Mouse (Mus musculus) neural tube, embryonic 11.5 days (tissue): ENCODE results near the gene BC035044. TPM values are rescaled to one million over a fixed set of nuclear protein-coding genes. Genes with fewer than 3 reads are reported as not detected.
A peak's percentile ranks its signal among the peaks of the same experiment; 100 is the strongest.

Experiments
- ATAC-seq: fragments of 200-750 bp; cut with Nextera tagmentation; 2 replicates; pipeline ENCODE4 v1.8.0; 2017; ENCODE audit warnings: moderate number of reproducible peaks, mild to moderate bottlenecking, moderate TSS enrichment, moderate library complexity; ENCODE audit not compliant: insufficient read depth, low FRiP score, low TSS enrichment
- DNase-seq: peaks from one replicate; pipeline ENCODE4 v3.0.0-alpha.2; 2015; ENCODE audit warnings: low spot score
- H3K27ac ChIP-seq: fragments of 300-500 bp; sonication (generic); 2 replicates; pipeline ENCODE4 v1.5.1; 2014; ENCODE audit warnings: low read depth, mild to moderate bottlenecking, low read length
- H3K27me3 ChIP-seq: fragments of 300-500 bp; sonication (generic); 2 replicates; pipeline ENCODE4 v1.6.1; 2014; ENCODE audit warnings: mild to moderate bottlenecking, low read length, mixed read lengths; ENCODE audit not compliant: control insufficient read depth, insufficient read depth
- H3K36me3 ChIP-seq: fragments of 300-500 bp; sonication (generic); 2 replicates; pipeline ENCODE4 v1.6.1; 2014; ENCODE audit warnings: mild to moderate bottlenecking, low read length, moderate library complexity, mixed read lengths; ENCODE audit not compliant: control insufficient read depth, insufficient read depth
- H3K4me1 ChIP-seq: fragments of 300-500 bp; sonication (generic); 2 replicates; pipeline ENCODE4 v1.6.1; 2014; ENCODE audit warnings: low read length, mixed read lengths; ENCODE audit not compliant: control insufficient read depth, insufficient read depth
- H3K4me2 ChIP-seq: fragments of 300-500 bp; sonication (generic); 2 replicates; pipeline ENCODE4 v1.6.1; 2014; ENCODE audit warnings: low read depth, mild to moderate bottlenecking, moderate library complexity
- H3K4me3 ChIP-seq: fragments of 300-500 bp; sonication (generic); 2 replicates; pipeline ENCODE4 v1.5.1; 2014; ENCODE audit warnings: low read depth, low read length
- H3K9ac ChIP-seq: fragments of 300-500 bp; sonication (generic); 2 replicates; pipeline ENCODE4 v1.6.1; 2014; ENCODE audit warnings: mild to moderate bottlenecking, low read length
- H3K9me3 ChIP-seq: fragments of 300-500 bp; sonication (generic); 2 replicates; pipeline ENCODE4 v1.6.1; 2016; ENCODE audit warnings: low read length; ENCODE audit not compliant: control insufficient read depth
- WGBS: fragments of 180-500 bp; shearing (Covaris S2); extraction: QIAGEN DNeasy Blood & Tissue Kit; methylation state at CpG from one replicate; pipeline ENCODE4 v1.1.7; 2014; 5-methylcytosine and 5-hydroxymethylcytosine counted together
- polyA plus RNA-seq: library from polyadenylated mRNA; unstranded; fragments of >200 nt; fragmentation: Nextera tagmentation; extraction: Ambion mirVana; gene quantifications from 2 replicates; pipeline ENCODE4 v1.2.1, GENCODE M21; 2014

BC035044 gene
- polyA plus RNA-seq, 1 experiment from 2014 or later, result 1.3 TPM

GRCm38 (mm10) chr6:128854895-128855294 is 36.0 kb downstream of the BC035044 start:
- ATAC-seq, result no peak
- Histone ChIP-seq H3K4me2 (no peak overlapping the region), H3K4me3 (no peak overlapping the region), H3K27ac (no peak overlapping the region), H3K36me3 (no peaks in the 10 kb centered on the region), H3K9me3 (no peaks in the 10 kb centered on the region), H3K27me3 (no peaks in the 10 kb centered on the region), H3K9ac (no peak overlapping the region), H3K4me1 (no peaks in the 10 kb centered on the region)
- WGBS, result 100% methylated on average over 3 of the region's 3 CpGs
- no peak for DNase-seq

- Histone ChIP-seq H3K9me3 (no peaks in the 10 kb centered on the region), H3K36me3 (no peaks in the 10 kb centered on the region), H3K9ac (no peak overlapping the region; the same call in 1 of the 2 replicates), H3K27me3 (no peaks in the 10 kb centered on the region), H3K4me1 (no peaks in the 10 kb centered on the region), H3K4me2 (no peak overlapping the region), H3K27ac (no peak overlapping the region), H3K4me3 (no peak overlapping the region)
- DNase-seq (peak; percentile 63), ATAC-seq (peak; percentile 80)
- 44% methylated on average over 12 of the region's 12 CpGs for WGBS
Measured at GRCm38 (mm10) chr6:128854024-128854820, 36.7 kb downstream of the BC035044 start.

- WGBS, result 88% methylated on average over 3 of the region's 3 CpGs
- Histone ChIP-seq H3K36me3 (no peaks in the 10 kb centered on the region), H3K4me1 (no peaks in the 10 kb centered on the region), H3K4me3 (no peak overlapping the region), H3K9ac (no peak overlapping the region), H3K4me2 (no peak overlapping the region), H3K9me3 (no peaks in the 10 kb centered on the region), H3K27me3 (no peaks in the 10 kb centered on the region), H3K27ac (no peak overlapping the region)
- no peak for DNase-seq
- ATAC-seq, result no peak
Measured at GRCm38 (mm10) chr6:128852766-128853165, 38.2 kb downstream of the BC035044 start.

GRCm38 (mm10) chr6:128851151-128851550 is 39.8 kb downstream of the BC035044 start:
- H3K27me3 ChIP-seq, result no peaks in the 10 kb centered on the region
- H3K27ac ChIP-seq, result no peak overlapping the region
- no peak overlapping the region for H3K4me3 ChIP-seq
- H3K36me3 ChIP-seq, result no peaks in the 10 kb centered on the region
- H3K9ac ChIP-seq, result no peak overlapping the region
- DNase-seq (no peak), ATAC-seq (no peak)
- WGBS, result 91% methylated on average over 2 of the region's 2 CpGs
- H3K4me1 ChIP-seq, result no peaks in the 10 kb centered on the region
- H3K4me2 ChIP-seq, result no peak overlapping the region
- H3K9me3 ChIP-seq, result no peaks in the 10 kb centered on the region

- Histone ChIP-seq H3K4me3 (no peak overlapping the region), H3K27ac (no peak overlapping the region), H3K4me2 (no peak overlapping the region), H3K9me3 (no peaks in the 10 kb centered on the region), H3K4me1 (no peaks in the 10 kb centered on the region), H3K27me3 (no peaks in the 10 kb centered on the region), H3K9ac (no peak overlapping the region), H3K36me3 (no peaks in the 10 kb centered on the region)
- no peak for DNase-seq
- ATAC-seq, result no peak
- WGBS, result 81% methylated on average over 2 of the region's 2 CpGs
Measured at GRCm38 (mm10) chr6:128850671-128851070, 40.3 kb downstream of the BC035044 start.

GRCm38 (mm10) chr6:128849902-128850301 is 41.0 kb downstream of the BC035044 start:
- no peak overlapping the region for H3K4me2 ChIP-seq
- no peak for ATAC-seq

GRCm38 (mm10) chr6:128847401-128847800 is 43.5 kb downstream of the BC035044 start:
- no peak overlapping the region for H3K27ac ChIP-seq
- ATAC-seq, result no peak

More at GRCm38 (mm10) chr6:128849902-128850301, 41.0 kb downstream of the BC035044 start:
- peak; percentile 69 for DNase-seq
- no peaks in the 10 kb centered on the region for H3K27me3 ChIP-seq
- H3K27ac ChIP-seq, result no peak overlapping the region
- no peak overlapping the region for H3K9ac ChIP-seq
- WGBS, result 58% methylated on average over 2 of the region's 2 CpGs
- no peaks in the 10 kb centered on the region for H3K4me1 ChIP-seq
- H3K4me3 ChIP-seq, result no peak overlapping the region
- no peaks in the 10 kb centered on the region for H3K36me3 ChIP-seq
- no peaks in the 10 kb centered on the region for H3K9me3 ChIP-seq

GRCm38 (mm10) chr6:128845998-128846542 is 44.9 kb downstream of the BC035044 start:
- 69% methylated on average over 6 of the region's 9 CpGs for WGBS
- no peak overlapping the region for H3K4me2 ChIP-seq
- DNase-seq, result no peak

More at GRCm38 (mm10) chr6:128847401-128847800, 43.5 kb downstream of the BC035044 start:
- no peak overlapping the region for H3K4me3 ChIP-seq
- no peaks in the 10 kb centered on the region for H3K9me3 ChIP-seq
- no peaks in the 10 kb centered on the region for H3K36me3 ChIP-seq
- no peaks in the 10 kb centered on the region for H3K27me3 ChIP-seq
- no peak overlapping the region for H3K9ac ChIP-seq
- H3K4me2 ChIP-seq, result no peak overlapping the region
- no peak for DNase-seq
- 94% methylated on average over 4 of the region's 4 CpGs for WGBS
- no peaks in the 10 kb centered on the region for H3K4me1 ChIP-seq

More at GRCm38 (mm10) chr6:128845998-128846542, 44.9 kb downstream of the BC035044 start:
- Histone ChIP-seq H3K27me3 (no peaks in the 10 kb centered on the region), H3K9ac (no peak overlapping the region), H3K36me3 (no peaks in the 10 kb centered on the region), H3K4me3 (no peak overlapping the region), H3K27ac (no peak overlapping the region), H3K4me1 (no peaks in the 10 kb centered on the region), H3K9me3 (no peaks in the 10 kb centered on the region)
- ATAC-seq, result no peak
